Mouse (Mus musculus): ENCODE data around the gene 4930469K13Rik.

The 4930469K13Rik gene

DNA sequence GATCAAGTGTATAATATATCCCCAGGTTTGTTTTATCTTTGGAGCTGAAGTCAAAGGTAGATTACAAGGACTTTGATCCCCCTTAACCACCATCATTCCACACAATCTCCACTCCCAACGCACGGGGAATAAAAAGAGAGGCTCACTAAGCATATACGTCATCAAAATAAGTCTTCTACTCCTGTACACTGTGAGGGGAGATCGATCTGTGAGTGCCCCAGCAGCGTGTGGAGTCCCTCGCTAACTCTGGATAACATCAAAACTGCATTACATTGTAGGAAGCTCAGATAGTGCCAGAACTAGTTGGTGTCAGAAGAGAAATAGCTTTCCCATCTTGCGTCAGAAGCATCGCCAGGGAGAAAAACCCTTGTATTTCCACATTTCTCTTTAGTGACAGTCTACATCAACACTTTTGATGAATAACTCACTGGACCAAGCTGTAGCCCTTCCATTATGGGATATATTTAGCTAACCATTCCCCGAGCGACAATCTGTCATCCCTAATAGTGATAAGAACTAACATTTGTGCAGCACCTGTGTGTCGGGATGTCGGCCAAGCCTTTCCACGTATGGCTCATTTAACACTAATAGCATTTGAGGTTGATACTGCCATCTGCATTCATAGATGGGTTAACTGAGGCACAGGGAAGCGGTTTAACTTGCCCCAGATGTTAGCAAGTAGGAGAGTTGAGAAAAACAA, 123.9 kb downstream of the 4930469K13Rik start:
- no peak for DNase-seq

DNA sequence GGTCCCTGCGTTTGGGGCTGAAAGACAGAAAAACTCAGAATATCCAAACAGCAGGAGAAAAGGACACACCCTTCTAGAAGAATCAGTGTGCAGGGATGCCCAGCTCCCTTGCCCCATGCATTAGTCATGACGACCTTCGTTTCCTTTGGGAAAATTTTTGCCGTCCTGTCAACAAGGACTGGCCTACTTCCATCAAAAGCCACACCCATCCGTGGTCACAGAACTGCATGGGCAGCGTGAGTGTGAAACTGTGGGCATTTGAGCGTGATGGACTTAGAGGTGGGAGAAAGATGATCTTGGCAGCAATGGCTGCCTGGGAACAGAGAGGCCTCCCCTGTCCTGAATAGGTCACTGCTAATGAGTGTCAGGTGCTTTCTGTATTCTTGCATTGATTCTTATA, 126.2 kb downstream of the 4930469K13Rik start:
- DNase-seq, result no peak

DNA sequence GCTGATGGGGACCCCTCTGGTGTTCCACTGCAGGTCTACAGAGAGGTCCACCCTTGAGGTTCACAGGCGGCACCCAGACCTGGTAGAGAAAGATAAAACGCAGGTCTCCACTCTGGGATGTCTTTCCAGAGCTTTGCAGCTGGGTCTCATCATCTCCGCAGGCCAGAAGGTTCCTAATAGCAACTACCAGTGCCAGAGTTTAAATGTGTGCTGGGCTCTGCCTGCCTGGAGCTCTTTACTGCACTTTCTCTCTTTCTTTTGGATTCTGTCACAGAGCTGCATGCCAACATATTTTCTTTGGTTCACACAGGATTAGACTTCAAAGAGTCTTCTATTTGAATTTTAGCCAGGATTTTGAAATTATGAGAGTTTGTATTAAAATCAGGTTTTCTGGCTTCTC, 129.2 kb downstream of the 4930469K13Rik start:
- DNase-seq, result peak; percentile 25

DNA sequence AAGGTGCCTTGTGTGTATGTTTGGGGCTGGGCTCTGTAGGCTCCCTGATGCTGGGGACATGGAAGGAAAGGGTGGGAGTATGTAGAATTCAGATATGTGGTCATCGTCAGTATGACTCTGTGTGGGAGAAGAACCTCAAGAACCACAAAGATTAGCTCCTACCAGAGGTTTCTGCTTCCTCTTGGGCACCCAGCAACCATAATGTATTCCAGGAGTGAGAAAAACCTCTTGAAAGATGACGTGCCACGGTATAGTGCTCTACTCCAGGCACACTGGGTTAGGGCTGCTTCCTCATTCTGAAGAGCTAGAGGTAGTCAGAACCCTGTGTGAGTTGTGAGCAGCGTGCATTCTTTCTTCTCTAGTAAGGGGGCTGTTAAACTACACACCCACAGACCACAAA, 130.6 kb downstream of the 4930469K13Rik start:
- DNase-seq, result no peak

DNA sequence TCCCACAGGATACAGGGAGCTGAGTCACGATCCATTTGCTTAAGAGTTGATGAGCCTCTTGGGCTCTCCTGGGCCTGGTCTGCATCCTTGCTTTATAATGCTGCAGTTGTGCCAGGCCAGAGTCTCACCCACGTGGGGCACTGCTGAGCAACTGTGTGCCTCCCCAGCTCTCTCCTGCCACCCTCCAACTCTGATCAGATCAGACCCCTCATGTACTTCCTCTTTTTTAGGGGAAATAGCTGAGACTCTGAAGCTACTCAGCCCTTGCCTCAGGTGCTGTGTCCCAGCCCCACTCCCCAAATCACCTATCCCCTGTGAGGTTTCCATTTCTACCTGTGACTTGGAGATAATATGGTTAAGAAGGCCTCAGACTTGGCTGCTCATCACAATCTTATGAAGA, 133.0 kb downstream of the 4930469K13Rik start:
- DNase-seq, result no peak

DNA sequence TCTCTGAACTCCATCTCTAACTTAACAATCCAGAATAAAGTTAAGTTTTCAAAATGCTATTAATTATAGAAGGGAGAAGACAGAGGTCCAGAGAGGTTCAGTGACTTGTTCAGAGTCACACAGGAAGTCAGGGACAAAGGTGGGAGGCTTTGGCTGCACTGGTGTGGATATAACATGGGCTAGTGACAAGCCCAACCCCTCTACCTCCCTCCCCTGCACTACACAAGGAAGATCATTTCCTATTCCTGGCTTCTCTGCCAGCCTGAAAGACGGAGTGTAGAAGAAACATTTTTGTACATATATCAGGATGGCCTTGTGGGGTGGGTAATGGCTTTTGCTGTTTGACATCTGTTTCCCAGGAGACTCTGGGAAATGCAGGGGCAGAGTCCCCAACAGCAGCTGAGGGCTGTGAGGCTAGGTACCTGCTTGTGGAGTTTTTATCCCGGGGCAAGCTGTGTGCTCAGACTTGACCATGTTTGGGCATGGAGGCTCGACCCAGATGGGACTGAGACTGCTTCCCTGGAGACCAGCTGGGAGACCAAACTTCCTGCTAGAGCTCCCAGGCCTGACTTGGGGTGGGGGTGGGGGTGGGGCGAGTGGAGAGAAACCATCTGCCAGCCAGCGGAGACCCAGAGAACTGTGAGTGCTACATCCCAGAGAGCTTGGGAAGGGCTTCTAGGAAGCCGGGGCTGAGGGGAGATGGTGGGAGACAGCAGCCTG, 135.5 kb downstream of the 4930469K13Rik start, which contains the start of gene Kcnmb1:
Kcnmb1 (plus strand) TSS at position 326 of the 720 bp plus-strand sequence.
- peak; percentile 32 for DNase-seq

DNA sequence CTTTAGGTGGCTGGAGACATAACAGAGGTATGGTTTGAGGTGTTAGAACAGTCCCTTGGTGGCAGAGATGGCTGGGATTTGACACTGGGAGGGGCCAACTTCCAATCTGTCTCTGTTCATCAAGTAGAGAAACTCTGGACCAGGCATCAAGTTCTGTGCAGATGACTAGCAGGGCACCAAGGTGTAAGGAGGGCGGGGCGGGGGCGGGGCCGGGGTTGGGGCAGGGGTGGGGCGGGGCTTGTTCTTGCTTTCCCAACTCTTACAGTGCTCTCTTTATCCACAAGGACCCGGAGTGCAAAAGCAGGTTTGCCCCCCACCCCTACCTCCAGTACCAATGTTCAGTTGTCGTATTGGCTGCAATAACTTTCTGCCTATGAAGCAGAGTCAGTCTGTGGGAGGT, 136.2 kb downstream of the 4930469K13Rik start:
- DNase-seq, result no peak

DNA sequence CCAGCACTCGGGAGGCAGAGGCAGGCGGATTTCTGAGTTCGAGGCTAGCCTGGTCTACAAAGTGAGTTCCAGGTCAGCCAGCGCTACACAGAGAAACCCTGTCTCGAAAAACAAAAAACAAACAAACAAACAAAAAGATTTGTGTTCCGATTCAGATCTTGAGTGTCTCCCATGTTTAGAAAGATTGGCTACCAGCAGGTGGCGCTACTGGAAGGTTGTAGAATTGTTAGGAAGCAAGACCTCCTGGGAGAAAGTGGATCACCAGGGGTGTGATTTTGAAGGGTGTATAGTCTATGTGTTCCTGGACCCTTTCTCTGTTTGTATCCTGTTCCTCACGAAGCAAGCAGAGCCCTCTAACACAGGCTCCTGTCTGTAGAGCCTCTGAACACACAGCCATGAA, 139.6 kb downstream of the 4930469K13Rik start:
- peak; percentile 72 for DNase-seq

DNA sequence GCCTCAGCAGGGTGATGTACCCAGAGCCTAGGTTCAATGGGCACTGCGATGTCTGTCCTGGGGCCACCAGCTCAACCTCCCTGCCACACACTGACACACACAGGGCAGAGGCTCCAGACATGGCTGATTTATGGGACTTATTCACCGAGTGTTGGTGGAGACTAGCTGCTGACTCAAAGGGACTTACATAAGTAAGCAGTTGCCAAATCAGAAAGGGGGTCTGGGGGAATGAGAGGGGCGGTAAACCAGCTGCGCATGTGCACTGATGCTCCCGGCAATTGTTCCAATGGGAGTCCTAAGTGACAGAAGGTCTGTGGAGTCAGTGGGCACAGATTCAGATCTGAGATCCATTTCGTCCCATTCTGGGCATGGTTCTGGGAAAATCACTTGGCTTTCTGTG, 140.8 kb downstream of the 4930469K13Rik start:
- DNase-seq, result no peak

DNA sequence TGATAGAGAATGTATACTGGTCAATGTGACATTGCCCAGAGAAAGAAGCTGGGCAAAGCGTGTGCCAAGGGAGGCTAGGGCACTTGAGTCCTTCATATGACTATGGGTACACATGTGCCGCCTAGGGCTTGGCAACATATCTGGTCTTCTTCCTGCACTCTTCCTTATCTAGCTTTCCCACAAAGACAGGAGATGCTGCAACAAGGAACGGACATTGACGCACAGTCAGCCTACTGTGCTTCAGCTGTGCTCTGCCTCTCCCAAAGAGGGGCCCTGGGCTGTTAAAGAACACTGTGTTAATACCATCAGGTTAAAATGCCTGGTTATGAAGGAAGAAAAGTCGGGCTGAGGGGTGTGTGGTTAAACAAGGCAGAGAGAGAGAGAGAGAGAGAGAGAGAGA, 141.7 kb downstream of the 4930469K13Rik start:
- no peak for DNase-seq

DNA sequence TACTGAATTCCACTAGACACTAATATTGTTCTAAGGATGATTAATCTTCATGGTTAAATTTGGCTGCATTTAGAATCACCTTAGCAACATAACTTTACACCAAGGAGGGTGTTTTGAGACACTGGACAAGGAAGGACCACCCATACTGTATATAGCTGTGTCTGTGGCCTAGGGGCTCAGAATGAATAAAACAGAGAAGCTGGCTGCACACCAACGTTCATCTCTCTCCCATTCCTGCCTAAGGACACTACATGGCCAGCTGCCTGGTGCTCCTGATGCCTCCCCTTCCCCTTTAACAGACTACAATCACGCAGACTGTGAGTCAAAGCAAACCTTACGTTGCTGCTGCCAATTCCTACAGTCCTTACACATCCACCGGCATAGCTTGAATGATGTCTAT, 142.4 kb downstream of the 4930469K13Rik start:
- no peak for DNase-seq

DNA sequence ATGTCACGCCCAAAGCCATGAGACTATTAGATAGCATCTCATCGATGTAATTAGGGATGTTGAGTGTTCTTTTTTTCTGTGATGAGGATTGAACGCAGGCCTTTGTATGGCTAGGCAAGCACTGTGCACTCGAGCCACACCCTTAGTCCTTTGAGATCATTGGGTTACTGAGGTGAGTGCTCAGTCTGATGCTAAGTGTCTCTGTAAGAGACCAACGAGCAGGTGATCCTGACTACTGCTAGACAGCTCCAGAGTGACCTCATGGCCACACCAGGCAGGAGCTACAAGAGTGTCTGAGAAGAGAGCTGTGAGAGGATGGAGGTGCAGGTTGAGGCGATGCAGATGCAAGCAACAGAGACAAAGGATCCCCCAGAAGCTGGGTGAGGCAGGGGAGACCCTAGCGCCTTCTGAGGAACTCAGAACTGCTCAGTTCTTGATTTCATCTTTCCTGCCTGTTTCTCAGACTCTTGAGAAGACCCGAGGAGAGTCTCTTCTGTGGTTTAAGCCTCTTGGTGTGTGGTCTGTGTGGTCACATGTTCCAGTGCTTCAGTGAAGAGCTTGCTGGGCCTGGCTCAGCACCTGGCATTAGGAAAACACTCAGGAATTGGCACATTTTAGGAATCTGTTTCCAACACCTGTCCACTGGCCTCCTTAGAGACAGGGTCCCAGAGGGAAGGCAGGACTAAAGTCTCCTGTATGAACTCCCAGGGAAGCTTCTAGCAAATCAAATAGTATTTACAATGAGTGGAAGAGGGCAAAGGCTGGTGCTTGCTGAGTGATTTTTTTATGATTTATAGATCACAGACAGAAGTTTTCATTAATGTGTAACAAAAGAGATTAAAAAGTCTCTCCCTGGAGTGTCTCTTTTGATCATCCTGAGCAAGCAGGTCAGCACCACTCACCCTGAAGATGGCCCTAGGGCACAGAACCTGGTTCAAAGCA, 146.4 kb downstream of the 4930469K13Rik start:
- DNase-seq, result peak; percentile 50

DNA sequence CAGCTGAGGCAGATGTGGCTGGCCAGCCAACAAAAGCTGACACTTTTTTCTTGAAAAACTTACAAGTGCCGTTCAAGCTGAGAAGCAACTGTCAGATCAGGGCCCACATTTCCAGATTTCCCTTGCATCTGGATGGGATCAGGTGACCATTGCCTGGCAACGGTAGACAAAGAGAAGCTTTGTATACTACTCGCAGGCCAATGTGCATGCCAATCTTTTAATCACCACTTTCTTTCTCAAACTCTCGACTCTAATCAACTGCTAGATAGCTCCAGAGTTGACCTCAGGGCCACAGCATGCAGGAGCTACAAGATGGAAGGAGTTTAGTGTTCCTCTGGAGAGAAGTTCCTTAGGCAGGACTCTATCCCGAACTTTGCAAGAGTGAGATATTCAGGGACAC, 147.2 kb downstream of the 4930469K13Rik start:
- DNase-seq, result no peak

DNA sequence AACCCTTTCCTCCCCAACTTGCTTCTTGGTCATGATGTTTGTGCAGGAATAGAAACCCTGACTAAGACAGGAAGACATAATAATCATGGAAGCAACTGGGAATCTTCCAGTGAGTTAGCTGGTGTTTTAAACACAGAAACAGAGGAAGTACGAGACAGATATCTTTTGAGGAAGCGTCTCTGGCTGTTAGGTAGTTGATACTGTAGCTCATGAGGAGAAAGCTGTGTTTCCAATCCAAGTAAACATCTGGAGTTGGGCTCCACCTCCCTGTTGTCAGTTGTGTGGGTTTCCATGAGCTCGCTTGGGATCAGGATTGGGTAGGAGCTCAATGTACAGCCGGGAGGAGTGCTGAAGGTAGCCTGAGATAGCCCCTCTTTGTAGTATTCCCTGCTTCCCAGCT, 151.9 kb downstream of the 4930469K13Rik start:
- no peak for DNase-seq

DNA sequence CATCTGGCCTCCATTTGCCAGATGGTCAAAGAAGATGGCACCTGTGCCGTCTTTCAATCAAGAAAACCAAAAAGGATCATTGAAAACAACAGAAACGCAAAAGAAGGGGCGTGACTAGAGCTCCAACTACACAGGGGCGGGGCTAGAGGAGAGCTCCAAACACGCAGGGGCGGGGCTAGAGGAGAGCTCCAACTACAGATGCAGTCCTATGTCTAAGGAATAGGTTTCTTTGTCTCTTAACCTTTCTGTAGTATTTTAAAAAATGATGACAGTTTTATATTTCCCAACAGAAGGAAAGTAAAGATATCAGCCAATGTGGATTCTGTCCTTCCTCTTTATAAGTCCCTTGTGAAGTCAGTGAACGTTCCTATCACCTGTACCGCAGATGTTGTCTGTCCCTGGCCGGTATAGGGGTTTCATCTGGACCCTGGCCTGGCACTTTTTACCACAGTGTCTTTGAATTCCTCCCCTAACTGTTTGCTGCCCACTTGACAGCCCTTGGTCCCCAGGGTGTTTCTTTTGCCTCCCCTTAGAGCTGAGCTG, 153.5 kb downstream of the 4930469K13Rik start:
- DNase-seq, result no peak

DNA sequence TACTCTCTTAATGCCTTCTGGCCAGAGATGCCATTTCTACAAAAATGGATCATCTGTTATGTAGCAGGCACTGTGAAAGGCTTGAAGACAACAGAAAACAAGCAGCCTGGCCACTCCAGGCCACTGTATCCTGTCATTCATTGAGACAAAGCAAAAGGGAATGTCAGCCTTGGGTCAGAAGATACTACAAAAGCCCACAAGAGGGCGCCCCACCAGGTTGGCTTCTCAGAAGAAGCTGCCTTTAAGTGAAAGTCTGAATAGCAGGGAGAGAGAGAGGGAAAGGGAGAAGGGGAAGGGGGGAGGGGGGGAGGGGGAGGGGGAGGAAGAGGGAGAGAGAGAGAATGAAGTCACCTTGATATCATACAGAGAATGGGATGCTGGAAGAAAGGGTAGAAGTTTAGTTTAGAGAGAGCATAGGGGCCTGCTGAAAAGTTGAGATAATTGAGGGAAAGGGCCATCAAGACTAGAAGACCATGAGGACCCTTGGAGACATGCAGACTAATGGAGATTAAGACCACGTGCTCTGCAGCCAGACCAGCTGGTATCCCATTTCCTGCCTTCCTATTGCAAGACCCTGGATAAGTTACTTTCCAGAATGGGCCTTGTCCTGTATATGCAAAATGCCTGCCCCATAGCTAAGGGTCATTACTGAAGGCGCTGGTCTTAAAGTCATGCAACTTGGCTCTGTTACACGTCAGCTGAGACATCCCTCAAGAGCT, 154.1 kb downstream of the 4930469K13Rik start:
- no peak for DNase-seq

DNA sequence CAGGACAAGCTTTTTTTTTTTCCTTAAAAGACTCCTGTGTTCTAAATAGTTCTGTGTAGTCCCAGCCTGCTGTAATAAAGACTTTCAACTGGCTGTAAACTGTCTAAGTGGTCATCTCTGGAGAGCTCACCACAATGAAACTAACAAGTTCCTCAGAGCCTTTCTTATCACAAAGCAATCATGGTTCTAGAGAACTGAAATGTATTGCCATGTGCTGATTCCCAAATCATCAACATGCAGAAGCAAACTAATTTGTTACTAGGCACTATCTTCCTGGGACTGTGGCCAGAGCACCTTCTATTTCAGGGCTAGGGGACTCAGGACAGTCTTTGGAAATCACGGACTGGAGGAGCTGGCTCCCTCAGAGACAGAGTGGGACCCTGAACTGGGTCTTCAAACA, 154.8 kb downstream of the 4930469K13Rik start:
- no peak for DNase-seq

DNA sequence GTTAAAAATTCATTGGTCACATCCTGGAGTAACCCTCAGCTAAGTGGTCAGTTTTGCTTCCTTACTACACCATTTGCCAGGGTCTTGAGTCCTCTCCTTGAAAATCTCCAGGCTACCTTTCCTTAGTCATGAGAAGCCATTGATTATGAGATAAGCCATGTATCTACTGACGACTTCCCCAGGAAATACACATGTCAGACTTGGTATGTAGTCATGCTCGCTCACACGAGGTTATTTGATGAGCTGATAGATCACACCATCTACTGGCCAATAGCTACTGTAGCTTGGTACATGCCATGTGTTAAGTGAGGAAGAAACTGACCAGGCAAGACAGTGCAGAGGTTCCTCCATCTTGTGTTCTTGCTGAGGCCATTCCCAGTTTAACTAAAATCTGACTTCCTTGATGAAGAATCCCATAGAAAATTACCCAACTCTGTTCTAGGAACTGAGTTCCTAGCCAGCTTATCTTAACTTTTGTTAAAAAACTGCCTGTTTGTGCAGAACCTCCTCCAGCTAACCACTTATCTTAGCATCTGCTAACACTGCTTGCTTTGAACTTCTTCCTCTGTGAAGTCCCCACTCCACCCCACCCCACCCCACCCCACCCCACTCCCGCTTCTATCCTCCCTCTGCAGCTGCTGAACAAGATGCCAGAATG, 158.8 kb downstream of the 4930469K13Rik start:
- no peak for DNase-seq

DNA sequence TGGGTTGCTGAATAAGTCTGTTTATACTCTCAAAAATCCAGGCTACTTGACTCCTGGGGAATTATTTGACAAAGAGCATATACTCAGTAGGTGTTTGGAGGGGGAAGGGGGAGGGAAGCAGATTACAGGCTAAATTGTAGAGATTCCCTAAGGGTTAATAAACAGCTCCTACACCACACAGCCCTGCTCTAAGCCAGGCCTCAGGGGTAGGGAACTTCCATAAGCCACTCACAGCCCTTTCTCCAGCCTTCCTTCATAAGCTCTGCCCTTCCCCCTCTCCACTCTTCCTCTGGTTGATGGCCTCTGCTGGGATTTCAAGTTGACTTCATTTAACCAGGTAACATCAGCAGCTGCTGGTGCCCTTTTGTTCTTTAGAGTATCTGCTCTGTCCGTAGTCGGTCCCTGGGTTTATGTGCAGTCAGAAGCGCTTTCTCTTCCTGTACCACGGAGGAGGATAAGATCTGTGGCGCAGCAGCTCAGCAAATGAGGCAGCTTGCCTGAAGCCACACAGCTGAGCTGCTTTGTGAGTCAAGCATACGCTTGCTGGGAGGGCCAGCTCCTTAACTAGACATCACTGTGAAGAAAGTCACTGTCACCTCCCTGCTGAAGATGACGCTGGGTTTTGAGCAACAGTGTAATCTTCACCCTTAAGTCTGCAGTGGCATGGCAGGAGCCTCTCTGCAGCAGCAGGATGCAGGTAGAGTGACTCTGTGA, 159.6 kb downstream of the 4930469K13Rik start:
- DNase-seq, result no peak

DNA sequence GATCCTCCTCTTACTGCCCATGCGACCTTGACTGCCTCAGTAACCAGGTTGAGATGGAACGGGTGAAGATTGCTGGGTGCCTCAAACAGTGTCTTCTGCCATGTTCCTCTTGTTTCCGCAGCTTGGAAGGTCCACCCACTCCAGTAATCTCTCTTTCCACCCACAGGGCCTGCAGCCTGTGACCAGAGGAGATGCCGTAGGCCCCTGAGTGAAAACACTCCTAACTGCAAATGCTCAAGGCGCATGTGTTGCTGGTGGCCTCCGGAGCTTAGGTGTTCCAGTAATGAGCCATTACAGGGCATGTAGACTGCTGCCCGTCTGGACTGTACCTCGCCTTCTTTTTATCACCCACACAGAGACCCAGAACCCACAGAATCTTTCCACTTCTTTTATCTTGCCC, 160.7 kb downstream of the 4930469K13Rik start:
- no peak for DNase-seq

DNA sequence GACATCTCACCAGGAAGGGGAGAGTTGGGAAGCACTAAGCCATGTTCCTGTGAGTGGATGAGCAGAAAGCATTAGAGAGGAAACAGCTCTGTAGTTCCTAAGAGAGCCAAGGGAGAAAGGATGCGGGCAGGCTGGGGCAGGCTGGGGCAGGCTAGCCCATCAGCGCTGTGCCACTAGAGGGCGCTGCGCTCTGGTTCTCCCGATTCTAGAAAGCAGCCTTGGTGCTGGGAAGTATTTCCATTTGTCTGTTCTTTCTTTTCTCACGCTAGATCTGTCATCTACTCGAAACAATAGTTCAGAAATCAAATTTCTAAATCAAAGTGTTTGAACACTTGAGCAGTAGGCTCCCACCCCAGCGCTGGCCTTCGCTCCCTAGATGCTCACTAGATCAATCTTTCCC, 164.1 kb downstream of the 4930469K13Rik start:
- DNase-seq, result no peak

Measured in lung, postnatal 36 days (tissue).